Mouse (Mus musculus): ENCODE data around the gene Crot. TPM values are rescaled to one million over a fixed set of nuclear protein-coding genes. Genes with fewer than 3 reads are reported as not detected.

The Crot gene
- total and polyA plus RNA-seq, 2 experiments from 2014 or later = 24.1 to 30.3 TPM

DNA sequence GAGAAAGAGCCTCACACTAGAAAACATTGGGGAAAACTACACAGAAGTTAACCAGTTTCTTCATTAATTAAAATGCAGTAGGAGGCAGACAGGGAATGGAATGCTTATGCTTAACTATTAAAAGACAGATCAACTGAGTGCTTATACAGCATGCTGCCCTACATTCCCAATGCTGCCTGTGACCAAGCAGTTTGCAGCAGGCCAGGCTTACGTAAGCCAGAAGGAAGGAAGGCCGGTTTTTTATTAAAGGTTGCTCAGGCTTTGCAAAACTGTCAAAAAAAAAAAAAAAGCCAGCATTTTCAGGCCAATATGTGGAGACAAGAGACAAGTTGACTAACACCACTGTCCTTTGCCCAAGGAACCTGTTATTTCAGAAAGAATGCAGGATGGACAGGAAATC is 26.4 kb downstream of the Crot start:
- H3K9ac ChIP-seq (replicated peaks; ENCODE audit: low read depth, low read length) = no peak overlapping the region
- TF ChIP-seq EP300 (IDR thresholded peaks at IDR 0.05; ENCODE audit: low read depth) (no peak), CTCF (IDR thresholded peaks at IDR 0.05; ENCODE audit: low read depth) (no peak)
- no peaks in the 10 kb centered on the region for H3K27me3 ChIP-seq (ENCODE audit: control insufficient read depth, insufficient read depth, low read length)
- no peak overlapping the region for H3K4me2 ChIP-seq (ENCODE audit: low read depth, low read length)
- no peak overlapping the region for H3K27ac ChIP-seq (ENCODE audit: low read depth)
- DNase-seq (ENCODE audit: low spot score) (no peak), ATAC-seq (ENCODE audit: insufficient read depth, low read depth) (no peak)
- H3K4me3 ChIP-seq (ENCODE audit: low read depth, low read length) = no peak overlapping the region
- 97% methylated on average over 2 of the region's 2 CpGs for WGBS
- H3K4me1 ChIP-seq (ENCODE audit: control insufficient read depth, insufficient read depth) = no peaks in the 10 kb centered on the region
- H3K9me3 ChIP-seq (replicated peaks; ENCODE audit: control insufficient read depth, low read length) = no peaks in the 10 kb centered on the region
- peaks cover 76% of the 10 kb centered on the region for H3K36me3 ChIP-seq (replicated peaks; ENCODE audit: control insufficient read depth, insufficient read depth, low read length)

DNA sequence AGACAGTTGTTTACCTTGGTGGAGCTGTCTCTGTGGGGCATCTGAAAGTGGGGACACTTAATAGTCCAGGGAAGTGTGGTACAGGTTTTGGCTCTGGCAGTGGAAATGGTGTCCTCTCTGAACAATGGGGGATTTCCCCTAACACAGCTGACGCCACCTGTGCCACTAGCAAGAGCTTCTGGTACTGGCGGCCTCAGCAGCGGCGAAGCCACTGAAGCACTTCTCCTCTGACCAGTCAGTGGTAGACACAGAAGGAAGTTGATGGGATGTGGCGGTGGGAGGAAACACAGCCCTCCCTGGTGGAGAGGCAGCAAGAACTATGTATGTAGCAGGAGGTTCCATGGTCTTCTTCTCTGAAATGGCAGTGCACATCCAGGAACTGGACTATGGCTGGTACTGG is 32.6 kb downstream of the Crot start:
- Histone ChIP-seq H3K9me3 (replicated peaks; ENCODE audit: control insufficient read depth, low read length) (no peaks in the 10 kb centered on the region), H3K27ac (ENCODE audit: low read depth) (no peak overlapping the region), H3K27me3 (ENCODE audit: control insufficient read depth, insufficient read depth, low read length) (no peaks in the 10 kb centered on the region), H3K4me1 (ENCODE audit: control insufficient read depth, insufficient read depth) (no peaks in the 10 kb centered on the region), H3K36me3 (replicated peaks; ENCODE audit: control insufficient read depth, insufficient read depth, low read length) (peaks cover 53% of the 10 kb centered on the region), H3K4me3 (ENCODE audit: low read depth, low read length) (no peak overlapping the region), H3K4me2 (ENCODE audit: low read depth, low read length) (no peak overlapping the region), H3K9ac (replicated peaks; ENCODE audit: low read depth, low read length) (no peak overlapping the region)
- 91% methylated on average over 5 of the region's 5 CpGs for WGBS
- TF ChIP-seq EP300 (IDR thresholded peaks at IDR 0.05; ENCODE audit: low read depth) = no peak
- TF ChIP-seq CTCF (IDR thresholded peaks at IDR 0.05; ENCODE audit: low read depth) = no peak
- DNase-seq (ENCODE audit: low spot score) (no peak), ATAC-seq (ENCODE audit: insufficient read depth, low read depth) (no peak)

DNA sequence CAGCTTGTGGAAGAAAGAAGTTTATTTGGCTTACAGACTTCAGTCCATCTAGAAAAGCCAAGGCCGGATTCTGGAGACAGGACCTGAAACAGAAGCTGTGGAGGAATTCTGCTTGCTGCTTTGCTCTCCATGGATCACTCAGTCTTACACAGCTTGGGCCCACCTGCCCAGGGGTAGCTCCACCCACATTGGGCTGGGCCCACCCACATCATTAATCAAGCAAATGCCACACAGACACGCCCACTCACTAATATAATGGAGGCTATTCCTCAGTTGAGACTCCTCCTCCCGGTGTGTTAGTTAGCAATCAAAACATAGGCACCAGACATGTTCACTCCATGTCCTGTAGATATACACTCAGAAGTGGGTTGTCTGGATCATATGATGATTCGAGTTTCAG is 36.6 kb downstream of the Crot start:
- DNase-seq (ENCODE audit: low spot score) (no peak), ATAC-seq (ENCODE audit: insufficient read depth, low read depth) (no peak)
- no peak for TF ChIP-seq EP300 (IDR thresholded peaks at IDR 0.05; ENCODE audit: low read depth)
- TF ChIP-seq CTCF (IDR thresholded peaks at IDR 0.05; ENCODE audit: low read depth) = no peak
- Histone ChIP-seq H3K9me3 (replicated peaks; ENCODE audit: control insufficient read depth, low read length) (no peaks in the 10 kb centered on the region), H3K27ac (ENCODE audit: low read depth) (no peak overlapping the region), H3K4me3 (ENCODE audit: low read depth, low read length) (no peak overlapping the region), H3K4me1 (ENCODE audit: control insufficient read depth, insufficient read depth) (no peaks in the 10 kb centered on the region), H3K9ac (replicated peaks; ENCODE audit: low read depth, low read length) (no peak overlapping the region), H3K4me2 (ENCODE audit: low read depth, low read length) (no peak overlapping the region), H3K36me3 (replicated peaks; ENCODE audit: control insufficient read depth, insufficient read depth, low read length) (peaks cover 20% of the 10 kb centered on the region), H3K27me3 (ENCODE audit: control insufficient read depth, insufficient read depth, low read length) (no peaks in the 10 kb centered on the region)
- 84% methylated on average over 4 of the region's 4 CpGs for WGBS

DNA sequence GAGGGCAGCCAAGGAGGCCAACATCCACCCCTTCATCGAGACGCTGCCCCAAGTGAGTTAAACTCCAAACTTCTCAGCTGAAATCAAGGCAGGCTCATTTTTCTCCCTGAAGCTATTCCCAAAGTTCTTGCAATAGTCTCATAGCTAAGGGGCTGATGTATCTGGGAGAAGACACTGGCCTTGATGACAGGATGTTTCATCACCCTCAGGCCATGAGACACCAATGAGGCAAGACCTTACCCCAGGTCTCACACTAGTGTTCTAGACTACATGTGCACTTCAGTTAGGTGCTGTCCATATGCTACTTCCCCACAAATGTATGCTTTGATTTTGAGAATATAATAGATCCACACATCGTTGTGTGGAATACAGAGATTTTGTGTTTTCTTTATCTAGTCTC is 41.6 kb downstream of the Crot start:
- 87% methylated on average over 3 of the region's 3 CpGs for WGBS
- no peak overlapping the region for H3K27ac ChIP-seq (ENCODE audit: low read depth)
- ATAC-seq (ENCODE audit: insufficient read depth, low read depth) = no peak
- H3K4me1 ChIP-seq (ENCODE audit: control insufficient read depth, insufficient read depth) = no peaks in the 10 kb centered on the region
- no peak overlapping the region for H3K9ac ChIP-seq (replicated peaks; ENCODE audit: low read depth, low read length)
- H3K4me3 ChIP-seq (ENCODE audit: low read depth, low read length) = no peak overlapping the region
- no peaks in the 10 kb centered on the region for H3K27me3 ChIP-seq (ENCODE audit: control insufficient read depth, insufficient read depth, low read length)
- TF ChIP-seq CTCF (IDR thresholded peaks at IDR 0.05; ENCODE audit: low read depth) (no peak), EP300 (IDR thresholded peaks at IDR 0.05; ENCODE audit: low read depth) (no peak)
- no peaks in the 10 kb centered on the region for H3K9me3 ChIP-seq (replicated peaks; ENCODE audit: control insufficient read depth, low read length)
- H3K4me2 ChIP-seq (ENCODE audit: low read depth, low read length) = no peak overlapping the region
- H3K36me3 ChIP-seq (replicated peaks; ENCODE audit: control insufficient read depth, insufficient read depth, low read length) = no peaks in the 10 kb centered on the region
- DNase-seq (ENCODE audit: low spot score) = no peak

DNA sequence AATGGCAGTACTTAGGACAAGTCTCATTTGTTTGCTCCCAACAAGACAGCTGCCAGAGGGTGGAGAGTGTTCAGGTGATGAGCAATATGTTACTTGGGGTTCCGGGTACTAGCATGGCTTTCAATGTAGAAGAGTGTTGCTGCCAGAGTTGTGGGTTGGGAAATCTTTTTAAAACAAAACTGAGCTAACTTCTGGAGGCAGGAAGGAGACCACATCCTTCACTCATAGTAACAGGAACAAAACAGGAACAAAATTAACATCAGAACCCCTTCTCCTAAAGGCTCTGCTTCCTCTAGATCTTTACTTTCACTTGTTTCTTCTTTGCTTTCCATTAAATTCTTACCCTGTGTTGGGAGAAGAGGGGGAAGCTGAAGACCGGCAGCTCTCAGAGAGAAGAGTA is 43.5 kb downstream of the Crot start:
- DNase-seq (ENCODE audit: low spot score) (no peak), ATAC-seq (ENCODE audit: insufficient read depth, low read depth) (no peak)
- TF ChIP-seq EP300 (IDR thresholded peaks at IDR 0.05; ENCODE audit: low read depth) (no peak), CTCF (IDR thresholded peaks at IDR 0.05; ENCODE audit: low read depth) (no peak)
- no peak overlapping the region for H3K4me2 ChIP-seq (ENCODE audit: low read depth, low read length)
- H3K36me3 ChIP-seq (replicated peaks; ENCODE audit: control insufficient read depth, insufficient read depth, low read length) = no peaks in the 10 kb centered on the region
- no peaks in the 10 kb centered on the region for H3K27me3 ChIP-seq (ENCODE audit: control insufficient read depth, insufficient read depth, low read length)
- no peak overlapping the region for H3K9ac ChIP-seq (replicated peaks; ENCODE audit: low read depth, low read length)
- H3K4me1 ChIP-seq (ENCODE audit: control insufficient read depth, insufficient read depth) = no peaks in the 10 kb centered on the region
- H3K9me3 ChIP-seq (replicated peaks; ENCODE audit: control insufficient read depth, low read length) = no peaks in the 10 kb centered on the region
- WGBS = 83% methylated on average over 2 of the region's 2 CpGs
- no peak overlapping the region for H3K4me3 ChIP-seq (ENCODE audit: low read depth, low read length)
- no peak overlapping the region for H3K27ac ChIP-seq (ENCODE audit: low read depth)

DNA sequence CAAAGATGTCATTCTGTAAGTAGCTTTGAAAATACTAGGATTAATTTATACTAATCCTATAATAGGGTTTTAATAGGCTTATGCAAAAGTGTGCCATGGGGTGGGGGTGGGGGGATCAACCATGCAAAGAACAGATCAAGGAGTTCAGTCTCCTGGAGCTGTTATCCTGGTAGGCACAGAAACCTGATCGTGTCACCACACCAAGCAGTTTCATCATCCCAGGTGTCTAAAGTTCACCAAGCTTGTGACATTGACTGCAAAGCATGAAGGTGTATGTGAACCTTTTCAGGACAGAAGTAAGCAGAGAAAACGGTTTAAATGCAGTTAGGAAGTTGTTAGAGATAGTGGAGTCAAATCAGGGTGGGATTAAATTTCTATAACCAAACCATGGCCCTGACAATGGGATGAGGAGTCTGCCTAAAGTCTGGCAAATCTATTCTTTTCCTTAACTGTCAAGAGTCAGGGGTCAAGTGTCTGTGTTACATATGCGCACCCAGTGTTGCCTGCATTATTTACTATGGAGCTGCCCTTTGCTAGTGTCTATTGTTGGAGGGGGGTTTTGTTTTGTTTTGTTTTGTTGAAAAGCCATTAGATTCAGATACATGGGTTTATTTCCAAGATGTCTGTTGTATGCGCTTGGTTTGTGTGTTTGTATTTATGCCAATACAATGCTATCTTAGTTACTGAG is 49.6 kb downstream of the Crot start:
- Histone ChIP-seq H3K27ac (ENCODE audit: low read depth) (no peak overlapping the region), H3K9ac (replicated peaks; ENCODE audit: low read depth, low read length) (no peak overlapping the region), H3K36me3 (replicated peaks; ENCODE audit: control insufficient read depth, insufficient read depth, low read length) (no peaks in the 10 kb centered on the region), H3K4me3 (ENCODE audit: low read depth, low read length) (no peak overlapping the region), H3K4me2 (ENCODE audit: low read depth, low read length) (no peak overlapping the region), H3K9me3 (replicated peaks; ENCODE audit: control insufficient read depth, low read length) (no peaks in the 10 kb centered on the region), H3K4me1 (ENCODE audit: control insufficient read depth, insufficient read depth) (no peaks in the 10 kb centered on the region), H3K27me3 (ENCODE audit: control insufficient read depth, insufficient read depth, low read length) (no peaks in the 10 kb centered on the region)
- 58% methylated on average over 4 of the region's 4 CpGs for WGBS
- DNase-seq (ENCODE audit: low spot score) = no peak
- TF ChIP-seq EP300 (IDR thresholded peaks at IDR 0.05; ENCODE audit: low read depth) = no peak
- TF ChIP-seq CTCF (IDR thresholded peaks at IDR 0.05; ENCODE audit: low read depth) = no peak
- ATAC-seq (ENCODE audit: insufficient read depth, low read depth) = no peak
